Mouse (Mus musculus): ENCODE data around the gene Ttpal. TPM values are rescaled to one million over a fixed set of nuclear protein-coding genes. Genes with fewer than 3 reads are reported as not detected.

Gene Ttpal
- polyA plus RNA-seq, 1 experiment from 2014 or later, result 45.3 TPM

DNA sequence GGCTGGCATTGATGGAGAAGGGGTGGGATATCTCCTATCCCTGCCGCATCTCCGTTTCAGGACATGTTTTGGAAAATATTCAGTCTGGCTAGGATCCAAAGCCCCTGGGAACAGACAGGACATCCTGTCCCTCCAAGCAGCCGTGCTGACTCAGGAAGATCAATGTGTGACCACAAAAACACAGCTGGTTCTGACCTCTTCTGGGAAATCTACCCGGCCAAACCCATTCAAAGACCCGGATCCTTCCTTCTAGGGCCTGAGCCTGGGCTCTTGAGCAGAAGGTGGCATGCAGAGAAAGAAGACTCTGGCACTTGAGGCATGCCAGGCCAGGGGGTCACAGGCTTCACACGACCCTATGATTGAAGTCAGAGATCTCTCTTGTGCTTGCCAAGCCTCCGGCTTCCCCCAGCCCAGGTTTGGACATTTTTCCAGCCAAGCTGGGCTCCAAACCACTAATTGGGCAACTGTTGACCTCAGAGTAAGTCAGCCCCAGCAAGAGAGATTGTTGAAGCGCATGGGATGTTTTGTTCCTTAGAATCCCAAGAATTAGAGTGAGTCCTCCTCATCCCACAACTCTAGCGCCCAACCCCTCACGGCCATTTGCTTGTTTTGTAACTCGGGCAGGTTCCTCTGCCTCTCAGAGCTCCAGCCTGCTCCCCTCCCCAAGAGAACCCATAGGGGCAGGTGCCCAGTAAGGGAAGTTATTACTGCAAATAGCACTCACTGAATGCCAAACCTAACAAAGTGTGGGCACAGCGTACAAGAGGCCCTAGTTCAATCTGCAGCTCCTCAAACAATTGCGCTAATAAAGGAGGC is 5.8 kb upstream of the Ttpal start:
- H3K36me3 ChIP-seq (replicated peaks; ENCODE audit: control insufficient read depth, insufficient read depth, low read depth, low read length), result no peaks in the 10 kb centered on the region
- H3K27me3 ChIP-seq (ENCODE audit: control insufficient read depth, insufficient read depth, low read length), result no peaks in the 10 kb centered on the region
- ATAC-seq (replicated peaks; ENCODE audit: insufficient number of reproducible peaks, low FRiP score, low TSS enrichment, low read depth) (no peak), DNase-seq (ENCODE audit: low spot score) (no peak)
- no peak overlapping the region for H3K4me2 ChIP-seq (ENCODE audit: low read depth, low read length)
- no peak overlapping the region for H3K4me3 ChIP-seq (ENCODE audit: low read depth, low read length)
- no peaks in the 10 kb centered on the region for H3K9me3 ChIP-seq (replicated peaks; ENCODE audit: control insufficient read depth, low read length)
- 73% methylated on average over 13 of the region's 13 CpGs for WGBS
- no peak overlapping the region for H3K9ac ChIP-seq (replicated peaks; ENCODE audit: low read length)
- H3K27ac ChIP-seq (replicated peaks; ENCODE audit: low read depth, low read length), result no peak overlapping the region
- no peaks in the 10 kb centered on the region for H3K4me1 ChIP-seq (ENCODE audit: control insufficient read depth, insufficient read depth, low read length)

DNA sequence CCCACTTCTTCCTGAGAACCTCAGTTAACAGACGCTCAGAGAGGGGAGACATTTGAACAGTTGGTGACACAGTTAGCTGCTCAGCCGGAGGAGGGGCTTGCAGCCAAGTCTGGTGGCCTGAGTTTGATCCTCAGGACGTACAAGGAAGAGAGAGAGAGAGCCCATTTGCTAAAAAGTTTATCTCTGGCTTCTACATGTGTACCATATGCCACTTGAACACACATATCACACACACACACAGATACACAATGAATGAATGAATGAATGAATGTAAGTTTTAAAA is 5.3 kb upstream of the Ttpal start:
- no peak for ATAC-seq (replicated peaks; ENCODE audit: insufficient number of reproducible peaks, low FRiP score, low TSS enrichment, low read depth)
- Histone ChIP-seq H3K4me2 (ENCODE audit: low read depth, low read length) (no peak overlapping the region), H3K9ac (replicated peaks; ENCODE audit: low read length) (no peak overlapping the region), H3K9me3 (replicated peaks; ENCODE audit: control insufficient read depth, low read length) (no peaks in the 10 kb centered on the region), H3K4me3 (ENCODE audit: low read depth, low read length) (no peak overlapping the region), H3K27ac (replicated peaks; ENCODE audit: low read depth, low read length) (no peak overlapping the region), H3K36me3 (replicated peaks; ENCODE audit: control insufficient read depth, insufficient read depth, low read depth, low read length) (no peaks in the 10 kb centered on the region), H3K4me1 (ENCODE audit: control insufficient read depth, insufficient read depth, low read length) (no peaks in the 10 kb centered on the region), H3K27me3 (ENCODE audit: control insufficient read depth, insufficient read depth, low read length) (no peaks in the 10 kb centered on the region)
- 82% methylated on average over 3 of the region's 3 CpGs for WGBS
- no peak for DNase-seq (ENCODE audit: low spot score)

DNA sequence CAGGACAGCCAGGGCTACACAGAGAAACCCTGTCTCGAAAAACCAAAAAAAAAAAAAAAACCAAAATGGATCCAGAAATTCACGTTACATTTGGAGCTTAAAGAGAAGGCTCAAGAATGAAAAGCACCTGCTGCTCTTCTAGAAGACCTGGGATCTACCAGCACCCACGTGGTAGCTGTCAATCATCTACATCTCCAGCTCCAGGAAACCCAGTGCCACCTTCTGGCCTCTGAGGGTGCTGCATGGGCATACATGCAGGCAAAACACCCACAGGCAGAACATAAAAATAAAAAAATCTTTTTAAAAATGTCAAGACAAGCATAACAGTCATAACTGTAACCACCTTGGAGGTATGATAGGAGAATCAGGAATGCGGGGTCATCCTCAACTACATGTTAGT is 4.5 kb upstream of the Ttpal start:
- DNase-seq (ENCODE audit: low spot score), result peak; percentile 29
- H3K4me1 ChIP-seq (ENCODE audit: control insufficient read depth, insufficient read depth, low read length), result no peaks in the 10 kb centered on the region
- WGBS, result 55% methylated on average over 4 of the region's 4 CpGs

GRCm38 (mm10) chr2:163599226-163599625 is 2.9 kb upstream of the Ttpal start:
- Histone ChIP-seq H3K36me3 (replicated peaks; ENCODE audit: control insufficient read depth, insufficient read depth, low read depth, low read length) (no peaks in the 10 kb centered on the region), H3K4me3 (ENCODE audit: low read depth, low read length) (no peak overlapping the region), H3K4me2 (ENCODE audit: low read depth, low read length) (no peak overlapping the region), H3K4me1 (ENCODE audit: control insufficient read depth, insufficient read depth, low read length) (no peaks in the 10 kb centered on the region; the same call in 1 of the 2 replicates), H3K9me3 (replicated peaks; ENCODE audit: control insufficient read depth, low read length) (no peaks in the 10 kb centered on the region), H3K9ac (replicated peaks; ENCODE audit: low read length) (no peak overlapping the region), H3K27ac (replicated peaks; ENCODE audit: low read depth, low read length) (no peak overlapping the region), H3K27me3 (ENCODE audit: control insufficient read depth, insufficient read depth, low read length) (no peaks in the 10 kb centered on the region)
- WGBS, result 0% methylated on average over 1 of the region's 1 CpGs
- no peak for ATAC-seq (replicated peaks; ENCODE audit: insufficient number of reproducible peaks, low FRiP score, low TSS enrichment, low read depth)
- DNase-seq (ENCODE audit: low spot score), result peak; percentile 73

More for the DNA sequence above, 4.5 kb upstream of the Ttpal start:
- no peak overlapping the region for H3K27ac ChIP-seq (replicated peaks; ENCODE audit: low read depth, low read length)
- no peak overlapping the region for H3K4me3 ChIP-seq (ENCODE audit: low read depth, low read length)
- H3K9ac ChIP-seq (replicated peaks; ENCODE audit: low read length), result no peak overlapping the region
- H3K27me3 ChIP-seq (ENCODE audit: control insufficient read depth, insufficient read depth, low read length), result no peaks in the 10 kb centered on the region
- no peaks in the 10 kb centered on the region for H3K36me3 ChIP-seq (replicated peaks; ENCODE audit: control insufficient read depth, insufficient read depth, low read depth, low read length)
- no peaks in the 10 kb centered on the region for H3K9me3 ChIP-seq (replicated peaks; ENCODE audit: control insufficient read depth, low read length)
- no peak for ATAC-seq (replicated peaks; ENCODE audit: insufficient number of reproducible peaks, low FRiP score, low TSS enrichment, low read depth)
- H3K4me2 ChIP-seq (ENCODE audit: low read depth, low read length), result no peak overlapping the region

- Histone ChIP-seq H3K36me3 (replicated peaks; ENCODE audit: control insufficient read depth, insufficient read depth, low read depth, low read length) (no peaks in the 10 kb centered on the region), H3K4me3 (ENCODE audit: low read depth, low read length) (no peak overlapping the region), H3K27ac (replicated peaks; ENCODE audit: low read depth, low read length) (no peak overlapping the region), H3K9ac (replicated peaks; ENCODE audit: low read length) (no peak overlapping the region), H3K27me3 (ENCODE audit: control insufficient read depth, insufficient read depth, low read length) (no peaks in the 10 kb centered on the region), H3K9me3 (replicated peaks; ENCODE audit: control insufficient read depth, low read length) (no peaks in the 10 kb centered on the region), H3K4me2 (ENCODE audit: low read depth, low read length) (no peak overlapping the region), H3K4me1 (ENCODE audit: control insufficient read depth, insufficient read depth, low read length) (no peaks in the 10 kb centered on the region; the same call in 1 of the 2 replicates)
- no peak for ATAC-seq (replicated peaks; ENCODE audit: insufficient number of reproducible peaks, low FRiP score, low TSS enrichment, low read depth)
- DNase-seq (ENCODE audit: low spot score), result no peak
- 91% methylated on average over 7 of the region's 7 CpGs for WGBS
Measured at GRCm38 (mm10) chr2:163601066-163601465, 1.0 kb upstream of the Ttpal start.

DNA sequence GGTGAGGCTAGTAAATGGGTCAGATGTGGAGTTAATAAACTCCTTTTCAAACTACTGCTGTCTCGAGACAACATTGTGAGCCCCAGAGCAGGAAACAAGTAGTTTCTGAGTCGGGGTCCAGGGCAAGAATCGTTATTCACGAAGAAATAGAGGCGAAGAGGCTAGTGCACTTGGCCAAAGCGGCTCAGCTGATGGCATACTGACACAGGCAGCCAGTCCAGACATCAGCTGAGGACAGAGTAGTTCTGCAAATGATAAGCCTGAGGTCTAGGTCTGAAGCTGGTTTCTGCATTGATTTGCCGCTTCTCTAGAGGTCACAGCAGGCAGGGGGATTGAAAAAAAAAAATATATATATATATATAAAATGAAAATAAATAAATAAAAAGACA is 408 bp upstream of the Ttpal start:
- peak overlapping the region; percentile 16 for H3K4me2 ChIP-seq (ENCODE audit: low read depth, low read length)
- no peaks in the 10 kb centered on the region; the same call in 1 of the 2 replicates for H3K4me1 ChIP-seq (ENCODE audit: control insufficient read depth, insufficient read depth, low read length)
- ATAC-seq (replicated peaks; ENCODE audit: insufficient number of reproducible peaks, low FRiP score, low TSS enrichment, low read depth) (no peak), DNase-seq (ENCODE audit: low spot score) (no peak)
- no peaks in the 10 kb centered on the region for H3K27me3 ChIP-seq (ENCODE audit: control insufficient read depth, insufficient read depth, low read length)
- H3K9me3 ChIP-seq (replicated peaks; ENCODE audit: control insufficient read depth, low read length), result no peaks in the 10 kb centered on the region
- peak overlapping the region; percentile 65; the same call in 1 of the 2 replicates for H3K4me3 ChIP-seq (ENCODE audit: low read depth, low read length)
- WGBS, result 77% methylated on average over 7 of the region's 7 CpGs
- H3K27ac ChIP-seq (replicated peaks; ENCODE audit: low read depth, low read length), result no peak overlapping the region
- no peaks in the 10 kb centered on the region for H3K36me3 ChIP-seq (replicated peaks; ENCODE audit: control insufficient read depth, insufficient read depth, low read depth, low read length)
- H3K9ac ChIP-seq (replicated peaks; ENCODE audit: low read length), result peak overlapping the region; percentile 13; the same call in 1 of the 2 replicates

GRCm38 (mm10) chr2:163606161-163606560 is 4.0 kb downstream of the Ttpal start:
- H3K36me3 ChIP-seq (replicated peaks; ENCODE audit: control insufficient read depth, insufficient read depth, low read depth, low read length), result no peaks in the 10 kb centered on the region
- ATAC-seq (replicated peaks; ENCODE audit: insufficient number of reproducible peaks, low FRiP score, low TSS enrichment, low read depth) (no peak), DNase-seq (ENCODE audit: low spot score) (no peak)
- H3K4me3 ChIP-seq (ENCODE audit: low read depth, low read length), result no peak overlapping the region
- 81% methylated on average over 7 of the region's 7 CpGs for WGBS
- H3K4me1 ChIP-seq (ENCODE audit: control insufficient read depth, insufficient read depth, low read length), result no peaks in the 10 kb centered on the region; the same call in 1 of the 2 replicates
- H3K27ac ChIP-seq (replicated peaks; ENCODE audit: low read depth, low read length), result no peak overlapping the region
- no peaks in the 10 kb centered on the region for H3K27me3 ChIP-seq (ENCODE audit: control insufficient read depth, insufficient read depth, low read length)
- H3K4me2 ChIP-seq (ENCODE audit: low read depth, low read length), result no peak overlapping the region
- H3K9ac ChIP-seq (replicated peaks; ENCODE audit: low read length), result no peak overlapping the region
- no peaks in the 10 kb centered on the region for H3K9me3 ChIP-seq (replicated peaks; ENCODE audit: control insufficient read depth, low read length)

- ATAC-seq (replicated peaks; ENCODE audit: insufficient number of reproducible peaks, low FRiP score, low TSS enrichment, low read depth), result no peak
- DNase-seq (ENCODE audit: low spot score), result no peak
- Histone ChIP-seq H3K4me2 (ENCODE audit: low read depth, low read length) (no peak overlapping the region), H3K9me3 (replicated peaks; ENCODE audit: control insufficient read depth, low read length) (no peaks in the 10 kb centered on the region), H3K27ac (replicated peaks; ENCODE audit: low read depth, low read length) (no peak overlapping the region), H3K4me1 (ENCODE audit: control insufficient read depth, insufficient read depth, low read length) (no peaks in the 10 kb centered on the region), H3K4me3 (ENCODE audit: low read depth, low read length) (no peak overlapping the region), H3K27me3 (ENCODE audit: control insufficient read depth, insufficient read depth, low read length) (no peaks in the 10 kb centered on the region), H3K9ac (replicated peaks; ENCODE audit: low read length) (no peak overlapping the region), H3K36me3 (replicated peaks; ENCODE audit: control insufficient read depth, insufficient read depth, low read depth, low read length) (peaks cover 3% of the 10 kb centered on the region)
- WGBS, result 82% methylated on average over 7 of the region's 7 CpGs
Measured at GRCm38 (mm10) chr2:163608008-163608407, 5.9 kb downstream of the Ttpal start.
